Mouse (Mus musculus): ENCODE measurements at regions not wholly inside any gene's neighbourhood (a gene's known extent, or its start where the extent isn't known, plus 50 kb on each side); places are given as distances from the start of the nearest gene placed in this dataset.
"Not testable (repeated sequence)": the region's sequence is repeated elsewhere in the genome, so short reads cannot be mapped to it uniquely, and the experiment has no call there.

- no peak for DNase-seq (ENCODE audit: low spot score)
Observed at GRCm38 (mm10) chrX:68486585-68486984, 191.8 kb upstream of the Fmr1 start.

GRCm38 (mm10) chrX:68492052-68492451 lies 186.3 kb upstream of the Fmr1 start:
- DNase-seq (ENCODE audit: low spot score): not testable (repeated sequence)

- DNase-seq (ENCODE audit: low spot score): no peak
Observed at GRCm38 (mm10) chrX:68494398-68495143, 183.8 kb upstream of the Fmr1 start.

- DNase-seq (ENCODE audit: low spot score): peak; percentile 55
Observed at GRCm38 (mm10) chrX:68495144-68495493, 183.2 kb upstream of the Fmr1 start.

- no peak for DNase-seq (ENCODE audit: low spot score)
Observed at GRCm38 (mm10) chrX:68495751-68496150, 182.6 kb upstream of the Fmr1 start.

- no peak for DNase-seq (ENCODE audit: low spot score)
Observed at GRCm38 (mm10) chrX:68497886-68498285, 180.5 kb upstream of the Fmr1 start.

GRCm38 (mm10) chrX:68502938-68503337 lies 175.4 kb upstream of the Fmr1 start:
- no peak for DNase-seq (ENCODE audit: low spot score)

DNA sequence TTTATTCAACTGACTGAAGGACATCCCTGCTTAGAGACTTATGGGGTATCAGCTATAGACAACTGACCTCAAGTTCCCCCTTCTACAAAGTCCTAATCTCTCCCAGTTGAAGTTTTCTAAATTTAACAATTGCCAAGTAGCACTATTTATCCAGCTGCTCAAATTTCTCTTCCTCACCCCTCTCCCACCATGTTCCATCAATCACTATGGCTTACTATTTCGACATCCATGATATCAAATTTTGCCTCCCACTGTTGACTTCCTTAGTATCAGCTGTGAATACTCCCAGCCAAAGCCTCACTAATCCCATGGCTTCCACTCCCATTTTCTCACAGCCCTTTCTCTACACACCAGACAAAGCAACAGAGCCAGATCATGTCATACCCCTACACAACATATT lies 170.7 kb upstream of the Fmr1 start:
- DNase-seq (ENCODE audit: low spot score): no peak

DNA sequence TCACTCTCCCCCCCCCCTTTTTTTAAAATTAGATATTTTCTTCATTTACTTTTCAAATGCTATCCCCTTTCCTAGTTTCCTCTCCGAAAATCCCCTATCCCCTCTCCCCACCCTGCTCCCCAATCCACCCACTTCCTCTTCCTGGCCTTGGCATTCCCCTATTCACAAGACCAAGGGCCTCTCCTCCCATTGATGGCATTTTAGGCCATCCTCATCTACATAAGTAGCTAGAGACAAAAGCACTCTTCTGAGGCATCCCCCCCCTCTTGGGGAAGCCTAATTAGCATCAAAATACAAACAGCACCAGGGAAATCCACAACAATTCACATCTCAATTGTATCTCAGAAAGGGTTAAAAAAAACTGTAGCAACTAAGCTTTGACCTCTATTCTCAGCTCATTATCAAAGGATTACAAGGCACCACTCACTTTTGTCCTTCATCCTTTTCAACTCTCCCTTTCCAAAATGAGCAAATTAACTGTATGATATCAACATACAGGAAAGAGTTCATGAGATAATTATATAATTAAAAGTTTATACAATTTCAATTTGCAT lies 166.1 kb upstream of the Fmr1 start:
- DNase-seq (ENCODE audit: low spot score): no peak

DNA sequence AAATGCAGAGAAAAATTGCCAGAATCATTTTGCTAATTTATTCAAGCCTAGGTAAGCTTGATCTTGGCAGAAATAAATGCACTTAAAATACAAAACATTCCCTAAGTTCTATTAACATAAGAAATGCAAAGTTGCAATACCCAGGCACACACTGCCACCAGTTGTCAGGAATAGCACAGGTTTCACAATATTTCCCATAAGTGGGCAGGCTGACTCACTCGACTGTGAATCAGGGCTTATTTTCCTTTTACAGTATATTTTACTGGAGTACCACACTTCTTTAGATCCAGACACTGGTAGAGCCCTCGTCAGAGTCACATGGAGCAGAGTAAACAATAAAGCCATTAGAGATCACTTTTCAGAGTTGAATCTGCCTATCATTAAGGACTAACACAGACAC lies 131.8 kb upstream of the Fmr1 start:
- DNase-seq (ENCODE audit: low spot score): no peak

- DNase-seq (ENCODE audit: low spot score): no peak
Observed at GRCm38 (mm10) chrX:68554031-68554430, 124.3 kb upstream of the Fmr1 start.

GRCm38 (mm10) chrX:68557717-68558116 lies 120.6 kb upstream of the Fmr1 start:
- no peak for DNase-seq (ENCODE audit: low spot score)

GRCm38 (mm10) chrX:68585246-68585645 lies 93.1 kb upstream of the Fmr1 start:
- DNase-seq (ENCODE audit: low spot score): peak; percentile 63

DNA sequence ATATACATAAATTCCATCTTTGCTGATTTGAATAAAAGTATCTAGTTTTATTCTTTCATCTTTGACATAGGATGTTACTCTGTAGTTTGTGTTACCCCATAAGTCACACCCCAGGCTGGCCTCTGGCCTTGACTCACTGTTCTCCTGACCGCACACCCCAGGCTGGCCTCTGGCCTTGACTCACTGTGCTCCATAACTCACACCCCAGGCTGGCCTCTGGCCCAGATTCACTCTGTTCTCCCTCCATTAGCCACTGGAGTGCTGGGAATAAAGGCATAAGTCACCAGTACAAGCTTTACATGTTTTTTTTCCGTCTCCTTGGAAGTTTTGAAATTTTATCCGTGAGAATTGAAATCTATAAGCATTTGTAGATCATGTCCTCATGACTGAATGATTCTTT lies 56.2 kb upstream of the Fmr1 start:
- no peak for DNase-seq (ENCODE audit: low spot score)
